Mouse (Mus musculus) left cerebral cortex, postnatal 10 days (tissue): ENCODE results near the gene Gm9964. TPM values are rescaled to one million over a fixed set of nuclear protein-coding genes. Genes with fewer than 3 reads are reported as not detected.

ENCODE experiments used
- DNase-seq, 2 experiments: peaks; one replicate each; pipeline ENCODE4 v3.0.0; 2021 to 2022; ENCODE audit warnings: low spot score in 2 of 2, mixed read lengths in 1 of 2; ENCODE audit errors: extremely low spot score in 1 of 2
- intact Hi-C: fragments of 180-260 bp; cut with DNase I; formaldehyde crosslinking; loops from one replicate; pipeline ENCODE4 v1.15.1; 2025
- total RNA-seq, 2 experiments: library from RNA; stranded (reverse); gene quantifications; 2 replicates each; pipeline ENCODE4 v1.2.3; 2021

The Gm9964 gene
- 1 to 10 TPM in 1 of 2 experiments, under 1 TPM in 1; 0.66 to 1.0 TPM for total RNA-seq

DNA sequence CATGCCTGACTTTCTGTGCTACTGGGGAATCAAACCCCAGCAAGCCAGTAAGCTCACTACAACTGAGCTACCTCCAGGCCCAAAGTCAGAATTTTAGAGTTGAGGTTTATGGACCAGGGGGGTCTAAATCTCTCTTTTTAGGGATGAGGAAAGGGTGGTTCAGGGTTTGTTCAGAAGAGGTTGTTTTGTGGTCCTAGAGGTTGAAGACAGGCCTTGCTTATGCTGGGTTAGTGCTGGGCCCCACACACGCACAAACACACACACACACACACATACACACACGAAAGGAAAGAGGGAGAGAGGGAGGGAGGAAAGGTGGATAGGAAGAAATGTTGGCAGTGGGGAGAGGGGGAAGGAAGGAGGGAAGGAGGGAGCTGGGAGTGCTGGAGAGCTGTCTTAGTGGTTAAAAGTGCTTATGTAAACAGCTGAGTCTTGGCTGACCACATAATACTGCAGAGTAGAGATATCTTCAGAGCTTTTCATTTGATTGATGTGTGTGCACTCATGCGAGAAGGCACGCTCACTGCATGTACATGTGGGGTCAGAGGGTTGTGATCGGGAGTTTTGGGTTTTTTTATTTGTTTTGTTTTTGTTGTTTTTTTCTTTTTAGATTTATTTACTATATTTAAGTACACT lies at the start of gene Gm9964:
Gm9964 (minus strand) TSS at position 51 of the 636 bp plus-strand sequence.
- no peak for DNase-seq
- intact Hi-C loops = loop anchor here (2.0 to 10.0 kb wide), 3 partner anchors 72 to 422 kb away; no protein-coding TSS in a partner anchor

DNA sequence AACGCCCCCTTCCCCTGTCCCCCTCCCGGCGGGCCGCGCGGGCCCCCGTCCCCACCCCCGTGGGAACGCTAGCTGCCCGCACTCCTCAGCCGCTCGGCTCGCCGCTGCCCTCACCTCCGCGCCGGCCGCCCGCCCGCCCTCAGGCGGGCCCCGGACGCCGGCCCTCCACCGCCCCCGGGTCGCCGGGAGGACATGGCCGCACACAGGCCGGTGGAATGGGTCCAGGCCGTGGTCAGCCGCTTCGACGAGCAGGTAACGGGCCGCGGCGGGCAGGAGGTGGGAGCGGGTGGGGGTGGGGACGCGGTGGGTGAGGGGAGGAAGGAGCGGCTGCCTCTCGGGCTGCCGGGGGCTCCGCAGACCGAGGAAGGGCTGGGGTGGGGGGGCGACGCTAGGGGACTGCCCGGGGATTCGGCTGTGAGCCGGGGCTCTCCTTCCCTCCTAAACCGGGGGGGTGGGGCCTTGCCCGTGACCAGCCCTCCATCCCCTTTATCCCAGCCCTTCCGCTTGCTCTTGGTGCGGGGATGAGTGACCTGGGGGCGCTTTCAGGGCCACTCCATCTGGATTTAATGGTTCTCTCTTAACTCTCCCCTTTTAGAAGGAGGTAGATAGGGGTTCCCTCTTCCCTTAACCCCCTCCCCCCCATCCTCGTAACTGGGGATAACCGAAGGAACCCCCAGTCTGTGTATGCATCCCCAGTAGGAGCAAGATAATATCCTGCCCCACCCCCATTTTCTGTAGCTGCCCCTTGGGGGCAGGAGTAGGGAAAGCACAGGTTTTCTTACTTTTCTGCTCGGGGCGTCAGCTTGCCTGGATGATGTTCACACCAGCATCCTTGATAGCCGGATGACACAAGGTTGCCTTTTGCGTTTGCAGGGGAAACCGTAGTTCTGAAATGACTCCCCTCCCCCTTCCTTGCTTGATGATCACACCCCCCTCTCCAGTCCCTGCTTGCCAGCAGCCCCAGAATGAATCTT lies 43.4 kb upstream of the Gm9964 start:
- peak; percentile 22 to 71 for DNase-seq
- intact Hi-C loops = no loop called here

GRCm38 (mm10) chr11:79339234-79339807 lies 42.6 kb upstream of the Gm9964 start, which contains the start of gene Nf1:
Nf1 (plus strand) TSS chr11:79339693.
- DNase-seq = peak; percentile 94 to 97
- intact Hi-C loops = no loop called here

DNA sequence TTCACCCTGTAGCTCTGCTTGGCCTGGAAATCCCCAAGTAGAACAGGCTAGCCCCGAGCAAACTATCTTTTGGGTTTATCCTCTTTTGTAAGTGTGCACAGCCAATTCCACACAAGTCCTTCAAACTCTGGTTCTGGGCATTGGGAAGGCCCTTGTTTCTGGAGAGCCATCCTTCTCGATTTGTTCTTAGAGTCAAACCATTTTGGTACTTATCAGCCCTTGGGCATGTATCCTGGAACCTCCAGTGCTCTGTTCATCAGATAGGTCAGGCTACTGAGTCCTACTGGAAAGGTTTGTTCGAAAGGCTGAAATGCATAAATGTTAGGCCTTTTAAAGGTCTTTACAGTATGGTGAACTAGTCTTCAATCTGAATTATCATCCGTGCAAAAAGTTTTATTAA lies 41.9 kb upstream of the Gm9964 start:
- intact Hi-C loops = no loop called here
- no peak for DNase-seq

- DNase-seq = no peak
- intact Hi-C loops = no loop called here
Observed at GRCm38 (mm10) chr11:79336722-79337267, 40.1 kb upstream of the Gm9964 start.

GRCm38 (mm10) chr11:79335077-79335476 lies 38.4 kb upstream of the Gm9964 start:
- intact Hi-C loops = no loop called here
- DNase-seq = no peak

GRCm38 (mm10) chr11:79329585-79329984 lies 32.9 kb upstream of the Gm9964 start:
- intact Hi-C loops = no loop called here
- DNase-seq = no peak

DNA sequence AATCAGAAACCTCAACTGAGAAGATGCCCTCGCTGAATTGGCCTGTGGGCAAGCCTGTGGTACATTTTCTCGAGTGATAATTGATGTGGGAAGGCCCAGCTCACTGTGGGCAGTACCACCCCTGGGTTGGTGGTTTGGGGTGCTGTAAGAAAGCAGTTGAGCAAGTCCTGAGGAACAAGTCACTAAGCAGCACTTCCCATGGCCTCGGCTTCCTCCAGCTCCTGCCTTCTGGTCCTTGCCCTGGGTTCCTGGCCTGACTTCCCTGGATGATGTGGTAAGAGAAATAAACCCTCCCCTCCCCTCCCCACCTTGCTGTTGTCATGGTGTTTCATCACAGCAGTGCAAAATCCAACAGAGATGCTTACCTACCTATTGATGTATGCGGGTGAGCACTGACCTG lies 31.4 kb upstream of the Gm9964 start:
- intact Hi-C loops = no loop called here
- no peak for DNase-seq

GRCm38 (mm10) chr11:79327106-79327505 lies 30.4 kb upstream of the Gm9964 start:
- intact Hi-C loops = no loop called here
- no peak for DNase-seq

DNA sequence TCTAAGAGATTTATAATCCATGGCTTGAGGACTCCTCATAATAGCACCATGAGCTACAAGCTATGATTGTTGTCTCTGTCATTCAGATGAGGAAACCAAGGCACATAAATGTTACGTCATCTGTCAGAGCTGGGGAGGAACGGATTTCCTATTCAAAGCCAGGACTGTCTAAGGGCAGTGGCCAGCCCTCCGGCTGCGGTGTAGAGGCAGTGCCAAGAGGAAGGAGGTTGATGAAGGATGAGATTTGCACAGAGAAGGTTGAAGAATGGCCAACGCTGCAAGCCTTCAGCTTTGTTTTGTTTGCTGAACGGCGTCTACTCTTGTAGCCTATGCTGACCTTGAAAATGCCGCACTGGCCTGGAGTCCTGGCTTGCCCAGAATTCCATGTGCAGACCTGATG lies 29.0 kb upstream of the Gm9964 start:
- no peak for DNase-seq
- intact Hi-C loops = no loop called here

GRCm38 (mm10) chr11:79323985-79324685 lies 27.4 kb upstream of the Gm9964 start:
- intact Hi-C loops = no loop called here
- DNase-seq = no peak

DNA sequence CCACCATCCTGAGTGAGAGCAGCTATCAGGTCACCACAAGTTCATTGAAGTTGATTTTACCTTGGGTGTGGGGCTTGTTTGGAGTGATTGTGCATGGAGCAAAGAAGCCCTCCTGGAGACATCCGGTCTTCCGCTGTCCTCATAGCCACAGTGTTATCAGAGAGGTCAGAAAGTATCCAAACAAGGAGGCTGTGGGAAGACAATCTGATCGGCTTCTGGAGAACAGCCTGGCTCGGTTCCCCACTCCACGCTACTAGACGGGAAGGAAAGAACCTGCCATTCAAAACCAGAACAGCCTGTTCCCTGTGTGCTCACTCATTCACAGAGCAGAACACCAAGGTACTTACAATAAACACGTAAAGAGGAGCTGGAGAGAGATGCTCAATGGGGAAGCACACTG lies 23.1 kb upstream of the Gm9964 start:
- DNase-seq = no peak
- intact Hi-C loops = no loop called here

DNA sequence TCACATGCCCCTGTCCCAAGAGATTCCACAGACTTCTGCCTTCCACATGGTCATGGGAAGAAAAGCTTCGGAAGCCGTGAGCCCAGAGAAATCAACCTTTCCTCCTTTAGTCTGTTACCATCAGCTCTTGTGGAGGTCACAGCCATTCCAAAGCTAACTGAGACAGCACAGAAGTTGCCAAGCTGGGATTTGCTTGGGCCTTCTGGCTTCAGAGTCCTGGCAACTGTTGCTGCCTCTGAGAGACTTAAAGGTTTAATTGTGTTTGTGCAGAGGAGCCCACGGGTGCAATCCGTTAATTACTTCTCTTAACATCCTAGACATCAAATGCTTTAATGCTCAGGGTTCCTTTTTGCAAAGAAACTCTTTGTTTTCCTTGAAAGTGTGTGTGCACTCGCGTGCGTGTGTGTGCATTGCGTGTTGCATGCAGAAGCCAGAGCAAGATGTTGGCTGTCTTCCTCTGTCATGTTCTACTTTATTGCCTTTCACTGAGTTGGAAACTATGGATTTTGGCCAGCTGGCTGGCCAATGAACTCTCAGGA lies 20.2 kb upstream of the Gm9964 start:
- DNase-seq = no peak
- intact Hi-C loops = no loop called here

DNA sequence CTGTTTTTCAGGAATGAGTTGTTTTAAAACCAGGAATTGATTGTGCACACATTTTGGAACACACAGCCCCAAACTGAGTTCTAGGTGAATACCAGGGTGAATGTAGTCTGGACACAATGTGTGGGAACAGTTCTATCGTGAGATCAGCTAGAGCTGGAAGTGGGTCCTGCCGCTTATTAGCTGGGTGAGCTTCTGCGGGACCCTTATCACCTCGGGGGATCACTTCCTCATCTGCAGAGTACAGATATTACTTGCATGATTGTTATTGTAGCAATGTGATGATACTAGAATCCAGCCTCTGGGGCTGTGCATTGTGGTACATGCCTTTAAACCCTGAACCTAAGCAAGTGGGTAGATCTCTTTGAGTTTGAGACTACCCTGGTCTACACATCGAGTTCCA lies 13.8 kb upstream of the Gm9964 start:
- intact Hi-C loops = no loop called here
- DNase-seq = no peak

- intact Hi-C loops = no loop called here
- DNase-seq = no peak
Observed at GRCm38 (mm10) chr11:79307560-79308200, 11.0 kb upstream of the Gm9964 start.

DNA sequence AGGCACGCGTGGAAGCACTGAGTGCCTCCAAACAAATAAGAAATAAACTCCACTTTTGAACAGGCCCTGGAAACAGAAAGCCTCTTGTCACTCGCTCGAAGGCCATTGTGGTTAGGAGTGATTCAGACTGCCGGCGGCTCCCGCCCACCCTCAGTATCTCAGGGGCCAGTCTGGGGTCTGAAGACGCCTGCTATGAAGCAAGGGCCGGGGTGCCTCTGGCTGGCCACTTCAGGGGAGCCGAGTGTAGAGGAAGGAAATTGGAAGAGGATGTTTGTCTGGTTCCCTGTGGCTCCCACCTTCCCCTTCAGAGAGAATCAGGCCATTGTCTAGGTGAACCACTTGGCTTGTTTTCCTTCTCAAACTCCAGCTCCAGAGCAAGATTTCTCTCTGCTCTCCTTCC lies 10.3 kb upstream of the Gm9964 start:
- DNase-seq = peak; percentile 20 to 69
- intact Hi-C loops = no loop called here

- peak in 1 of 2 experiments; percentile 35 for DNase-seq
- intact Hi-C loops = no loop called here
Observed at GRCm38 (mm10) chr11:79306510-79306909, 9.8 kb upstream of the Gm9964 start.

DNA sequence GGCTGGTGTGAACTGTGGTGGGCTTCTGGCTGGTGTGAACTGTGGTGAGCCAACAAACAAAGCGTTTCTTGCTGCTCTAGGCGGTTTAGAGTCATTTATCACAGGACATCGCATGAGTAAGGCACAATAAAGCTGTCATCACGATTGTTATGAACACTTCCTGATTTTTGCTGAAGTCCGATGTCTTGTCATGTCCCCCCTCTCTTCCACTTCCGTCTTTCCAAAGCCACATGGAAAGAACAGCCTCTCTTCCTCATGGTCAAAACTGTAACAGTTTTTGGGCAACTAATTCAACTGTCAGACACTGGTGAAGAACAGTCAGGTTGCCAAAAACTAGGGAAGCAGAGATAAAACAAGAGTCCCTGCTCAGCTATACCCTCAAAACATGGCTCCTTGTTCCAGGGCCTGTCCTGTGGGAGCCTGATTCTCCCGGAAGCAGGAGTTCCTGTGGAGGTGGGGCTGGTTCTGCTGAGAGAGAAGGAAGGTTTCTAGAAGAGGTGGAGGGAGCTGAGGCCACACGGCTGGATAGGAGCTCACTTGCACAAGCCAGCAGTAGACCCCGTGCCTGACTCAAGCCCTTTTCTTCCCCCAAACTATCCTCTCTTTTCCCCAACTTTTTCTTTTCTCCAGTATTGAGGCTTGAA lies 9.1 kb upstream of the Gm9964 start:
- no peak for DNase-seq
- intact Hi-C loops = no loop called here
